Mouse (Mus musculus) cerebellum, postnatal 14 days (tissue): Measurements from ENCODE around the gene Dusp12.
A peak's percentile ranks its signal among the peaks of the same experiment; 100 is the strongest.

Experiments used
- DNase-seq, 2 experiments: peaks; one replicate each; pipeline ENCODE4 v3.0.0; 2021; ENCODE audit warnings: mixed read lengths in 2 of 2

Dusp12 gene

GRCm38 (mm10) chr1:170896651-170897281 lies 11.4 kb upstream of the Dusp12 start:
- no peak for DNase-seq

GRCm38 (mm10) chr1:170894603-170895602 lies 9.6 kb upstream of the Dusp12 start:
- DNase-seq = peak; percentile 34 to 57

- DNase-seq = no peak
Observed at GRCm38 (mm10) chr1:170892279-170892678, 6.9 kb upstream of the Dusp12 start.

- no peak for DNase-seq
Observed at GRCm38 (mm10) chr1:170891646-170892045, 6.3 kb upstream of the Dusp12 start.

GRCm38 (mm10) chr1:170889310-170889709 lies 4.0 kb upstream of the Dusp12 start:
- no peak for DNase-seq

GRCm38 (mm10) chr1:170886044-170886458 lies 711 bp upstream of the Dusp12 start:
- no peak for DNase-seq

- DNase-seq = no peak
Observed at GRCm38 (mm10) chr1:170884390-170884789, 950 bp downstream of the Dusp12 start.

GRCm38 (mm10) chr1:170882915-170883485 lies 2.3 kb downstream of the Dusp12 start:
- no peak for DNase-seq

GRCm38 (mm10) chr1:170876906-170877305 lies 8.4 kb downstream of the Dusp12 start:
- no peak for DNase-seq

- no peak for DNase-seq
Observed at GRCm38 (mm10) chr1:170875676-170876075, 9.7 kb downstream of the Dusp12 start.

- DNase-seq = no peak
Observed at GRCm38 (mm10) chr1:170871961-170872360, 13.4 kb downstream of the Dusp12 start.

- no peak for DNase-seq
Observed at GRCm38 (mm10) chr1:170871402-170871801, 13.9 kb downstream of the Dusp12 start.

GRCm38 (mm10) chr1:170868905-170869283 lies 16.4 kb downstream of the Dusp12 start:
- no peak for DNase-seq

GRCm38 (mm10) chr1:170868107-170868904 lies 17.0 kb downstream of the Dusp12 start:
- DNase-seq = peak; percentile 71 to 80

GRCm38 (mm10) chr1:170867691-170868105 lies 17.6 kb downstream of the Dusp12 start, which contains the start of gene Atf6:
TSS of gene Atf6 (minus strand) at chr1:170867771.
- peak; percentile 98 for DNase-seq

GRCm38 (mm10) chr1:170866992-170867690 lies 18.2 kb downstream of the Dusp12 start:
- peak in 1 of 2 experiments; percentile 47 for DNase-seq

- DNase-seq = no peak
Observed at GRCm38 (mm10) chr1:170865406-170865805, 19.9 kb downstream of the Dusp12 start.

GRCm38 (mm10) chr1:170864754-170865153 lies 20.6 kb downstream of the Dusp12 start:
- no peak for DNase-seq

- DNase-seq = no peak
Observed at GRCm38 (mm10) chr1:170864234-170864633, 21.1 kb downstream of the Dusp12 start.

- DNase-seq = no peak
Observed at GRCm38 (mm10) chr1:170863033-170863432, 22.3 kb downstream of the Dusp12 start.

- no peak for DNase-seq
Observed at GRCm38 (mm10) chr1:170862435-170862717, 23.0 kb downstream of the Dusp12 start.
